Mouse (Mus musculus): ENCODE measurements around the gene Rnase11. TPM values are rescaled to one million over a fixed set of nuclear protein-coding genes. Genes with fewer than 3 reads are reported as not detected.

Rnase11 gene
- polyA plus RNA-seq, 1 experiment from 2014 or later = not detected

GRCm38 (mm10) chr14:51083805-51084204, 33.8 kb upstream of the Rnase11 start:
- 15% methylated on average over 7 of the region's 7 CpGs for WGBS
- no peak for ATAC-seq (replicated peaks; ENCODE audit: extremely low read depth, insufficient read depth, low FRiP score)

GRCm38 (mm10) chr14:51082599-51083581, 32.9 kb upstream of the Rnase11 start:
- peak overlapping the region; percentile 90 for H3K4me2 ChIP-seq (ENCODE audit: low read depth, low read length)
- H3K9me3 ChIP-seq (replicated peaks; ENCODE audit: control insufficient read depth, low read length) = no peaks in the 10 kb centered on the region
- H3K4me3 ChIP-seq (ENCODE audit: low read length) = peak overlapping the region; percentile 73
- H3K4me1 ChIP-seq (ENCODE audit: control insufficient read depth, insufficient read depth, low read length) = 0 out of 2 replicates have a peak, but pooled peaks cover 4% of the 10 kb centered on the region
- peak overlapping the region; percentile 79 for H3K9ac ChIP-seq (ENCODE audit: low read length)
- peak; percentile 78 for ATAC-seq (replicated peaks; ENCODE audit: extremely low read depth, insufficient read depth, low FRiP score)
- peak overlapping the region; percentile 62 for H3K27ac ChIP-seq (ENCODE audit: low read length)
- H3K27me3 ChIP-seq (ENCODE audit: control insufficient read depth, insufficient read depth, low read length) = no peaks in the 10 kb centered on the region
- 3% methylated on average over 39 of the region's 40 CpGs for WGBS
- H3K36me3 ChIP-seq (ENCODE audit: control insufficient read depth, insufficient read depth) = no peaks in the 10 kb centered on the region

More at GRCm38 (mm10) chr14:51083805-51084204, 33.8 kb upstream of the Rnase11 start:
- no peaks in the 10 kb centered on the region for H3K36me3 ChIP-seq (ENCODE audit: control insufficient read depth, insufficient read depth)
- H3K27ac ChIP-seq (ENCODE audit: low read length) = no peak overlapping the region
- peaks cover 6% of the 10 kb centered on the region; the same call in 1 of the 2 replicates for H3K4me1 ChIP-seq (ENCODE audit: control insufficient read depth, insufficient read depth, low read length)
- H3K27me3 ChIP-seq (ENCODE audit: control insufficient read depth, insufficient read depth, low read length) = no peaks in the 10 kb centered on the region
- no peak overlapping the region; the same call in 1 of the 2 replicates for H3K9ac ChIP-seq (ENCODE audit: low read length)
- peak overlapping the region; percentile 90 for H3K4me2 ChIP-seq (ENCODE audit: low read depth, low read length)
- no peaks in the 10 kb centered on the region for H3K9me3 ChIP-seq (replicated peaks; ENCODE audit: control insufficient read depth, low read length)
- peak overlapping the region; percentile 73 for H3K4me3 ChIP-seq (ENCODE audit: low read length)

- WGBS = 80% methylated on average over 2 of the region's 2 CpGs
- ATAC-seq (replicated peaks; ENCODE audit: extremely low read depth, insufficient read depth, low FRiP score) = no peak
- Histone ChIP-seq H3K4me2 (ENCODE audit: low read depth, low read length) (no peak overlapping the region), H3K27me3 (ENCODE audit: control insufficient read depth, insufficient read depth, low read length) (no peaks in the 10 kb centered on the region), H3K27ac (ENCODE audit: low read length) (no peak overlapping the region), H3K4me1 (ENCODE audit: control insufficient read depth, insufficient read depth, low read length) (0 out of 2 replicates have a peak, but pooled peaks cover 4% of the 10 kb centered on the region), H3K9me3 (replicated peaks; ENCODE audit: control insufficient read depth, low read length) (no peaks in the 10 kb centered on the region), H3K36me3 (ENCODE audit: control insufficient read depth, insufficient read depth) (no peaks in the 10 kb centered on the region), H3K4me3 (ENCODE audit: low read length) (no peak overlapping the region), H3K9ac (ENCODE audit: low read length) (no peak overlapping the region)
These were observed 31.1 kb upstream of the Rnase11 start for GRCm38 (mm10) chr14:51081035-51081434.

- no peak overlapping the region for H3K4me3 ChIP-seq (ENCODE audit: low read length)
- no peak overlapping the region for H3K27ac ChIP-seq (ENCODE audit: low read length)
- H3K27me3 ChIP-seq (ENCODE audit: control insufficient read depth, insufficient read depth, low read length) = no peaks in the 10 kb centered on the region
- no peaks in the 10 kb centered on the region for H3K36me3 ChIP-seq (ENCODE audit: control insufficient read depth, insufficient read depth)
- no peaks in the 10 kb centered on the region for H3K9me3 ChIP-seq (replicated peaks; ENCODE audit: control insufficient read depth, low read length)
- no peak overlapping the region for H3K4me2 ChIP-seq (ENCODE audit: low read depth, low read length)
- no peak overlapping the region for H3K9ac ChIP-seq (ENCODE audit: low read length)
- WGBS = 93% methylated on average over 1 of the region's 1 CpGs
- no peak for ATAC-seq (replicated peaks; ENCODE audit: extremely low read depth, insufficient read depth, low FRiP score)
- 0 out of 2 replicates have a peak, but pooled peaks cover 4% of the 10 kb centered on the region for H3K4me1 ChIP-seq (ENCODE audit: control insufficient read depth, insufficient read depth, low read length)
These were observed 29.2 kb upstream of the Rnase11 start for GRCm38 (mm10) chr14:51079180-51079579.

- H3K36me3 ChIP-seq (ENCODE audit: control insufficient read depth, insufficient read depth) = no peaks in the 10 kb centered on the region
- H3K4me3 ChIP-seq (ENCODE audit: low read length) = no peak within 1 kb of the TSS
- no peaks in the 10 kb centered on the region for H3K27me3 ChIP-seq (ENCODE audit: control insufficient read depth, insufficient read depth, low read length)
- H3K27ac ChIP-seq (ENCODE audit: low read length) = no peak within 1 kb of the TSS
- ATAC-seq (replicated peaks; ENCODE audit: extremely low read depth, insufficient read depth, low FRiP score) = no peak
- no peak within 1 kb of the TSS for H3K4me2 ChIP-seq (ENCODE audit: low read depth, low read length)
- no peaks in the 10 kb centered on the region for H3K9me3 ChIP-seq (replicated peaks; ENCODE audit: control insufficient read depth, low read length)
- WGBS = 85% methylated on average over 3 of the region's 3 CpGs
- H3K4me1 ChIP-seq (ENCODE audit: control insufficient read depth, insufficient read depth, low read length) = no peaks in the 10 kb centered on the region
- H3K9ac ChIP-seq (ENCODE audit: low read length) = no peak within 1 kb of the TSS
These were observed 24.4 kb upstream of the Rnase11 start, which contains the start of gene Olfr750 for GRCm38 (mm10) chr14:51074335-51074734. Olfr750 (minus strand) TSS chr14:51074435.

- Histone ChIP-seq H3K9ac (ENCODE audit: low read length) (no peak overlapping the region), H3K27me3 (ENCODE audit: control insufficient read depth, insufficient read depth, low read length) (no peaks in the 10 kb centered on the region), H3K4me2 (ENCODE audit: low read depth, low read length) (no peak overlapping the region), H3K4me3 (ENCODE audit: low read length) (no peak overlapping the region), H3K27ac (ENCODE audit: low read length) (no peak overlapping the region), H3K9me3 (replicated peaks; ENCODE audit: control insufficient read depth, low read length) (no peaks in the 10 kb centered on the region), H3K36me3 (ENCODE audit: control insufficient read depth, insufficient read depth) (no peaks in the 10 kb centered on the region), H3K4me1 (ENCODE audit: control insufficient read depth, insufficient read depth, low read length) (peaks cover 4% of the 10 kb centered on the region; the same call in 1 of the 2 replicates)
- 81% methylated on average over 2 of the region's 2 CpGs for WGBS
- ATAC-seq (replicated peaks; ENCODE audit: extremely low read depth, insufficient read depth, low FRiP score) = no peak
These were observed 19.7 kb upstream of the Rnase11 start for GRCm38 (mm10) chr14:51069617-51070016.

GRCm38 (mm10) chr14:51068956-51069355, 19.0 kb upstream of the Rnase11 start:
- no peak overlapping the region for H3K9ac ChIP-seq (ENCODE audit: low read length)
- H3K9me3 ChIP-seq (replicated peaks; ENCODE audit: control insufficient read depth, low read length) = no peaks in the 10 kb centered on the region
- WGBS = 77% methylated on average over 5 of the region's 5 CpGs
- H3K27me3 ChIP-seq (ENCODE audit: control insufficient read depth, insufficient read depth, low read length) = no peaks in the 10 kb centered on the region
- H3K27ac ChIP-seq (ENCODE audit: low read length) = no peak overlapping the region
- no peak overlapping the region for H3K4me2 ChIP-seq (ENCODE audit: low read depth, low read length)
- no peaks in the 10 kb centered on the region for H3K36me3 ChIP-seq (ENCODE audit: control insufficient read depth, insufficient read depth)
- no peak for ATAC-seq (replicated peaks; ENCODE audit: extremely low read depth, insufficient read depth, low FRiP score)
- peaks cover 4% of the 10 kb centered on the region; the same call in 1 of the 2 replicates for H3K4me1 ChIP-seq (ENCODE audit: control insufficient read depth, insufficient read depth, low read length)
- H3K4me3 ChIP-seq (ENCODE audit: low read length) = no peak overlapping the region

- H3K36me3 ChIP-seq (ENCODE audit: control insufficient read depth, insufficient read depth) = no peaks in the 10 kb centered on the region
- 86% methylated on average over 5 of the region's 5 CpGs for WGBS
These were observed 10.8 kb upstream of the Rnase11 start for GRCm38 (mm10) chr14:51060761-51061160.

GRCm38 (mm10) chr14:51057401-51057831, 7.5 kb upstream of the Rnase11 start, which contains the start of gene Rnase12:
Rnase12 (minus strand) TSS chr14:51057661.
- peak; percentile 66 for ATAC-seq (replicated peaks; ENCODE audit: extremely low read depth, insufficient read depth, low FRiP score)
- H3K36me3 ChIP-seq (ENCODE audit: control insufficient read depth, insufficient read depth) = no peaks in the 10 kb centered on the region
- no peaks in the 10 kb centered on the region for H3K27me3 ChIP-seq (ENCODE audit: control insufficient read depth, insufficient read depth, low read length)
- no peak within 1 kb of the TSS for H3K4me3 ChIP-seq (ENCODE audit: low read length)
- H3K9ac ChIP-seq (ENCODE audit: low read length) = no peak within 1 kb of the TSS
- H3K4me1 ChIP-seq (ENCODE audit: control insufficient read depth, insufficient read depth, low read length) = peaks cover 2% of the 10 kb centered on the region; the same call in 1 of the 2 replicates
- peak within 1 kb of the TSS; percentile 34; the same call in 1 of the 2 replicates for H3K4me2 ChIP-seq (ENCODE audit: low read depth, low read length)
- H3K27ac ChIP-seq (ENCODE audit: low read length) = no peak within 1 kb of the TSS
- WGBS = 31% methylated on average over 9 of the region's 9 CpGs
- no peaks in the 10 kb centered on the region for H3K9me3 ChIP-seq (replicated peaks; ENCODE audit: control insufficient read depth, low read length)

More at GRCm38 (mm10) chr14:51060761-51061160, 10.8 kb upstream of the Rnase11 start:
- Histone ChIP-seq H3K9ac (ENCODE audit: low read length) (no peak overlapping the region), H3K4me1 (ENCODE audit: control insufficient read depth, insufficient read depth, low read length) (peaks cover 2% of the 10 kb centered on the region; the same call in 1 of the 2 replicates), H3K4me2 (ENCODE audit: low read depth, low read length) (no peak overlapping the region), H3K4me3 (ENCODE audit: low read length) (no peak overlapping the region), H3K27ac (ENCODE audit: low read length) (no peak overlapping the region), H3K27me3 (ENCODE audit: control insufficient read depth, insufficient read depth, low read length) (no peaks in the 10 kb centered on the region), H3K9me3 (replicated peaks; ENCODE audit: control insufficient read depth, low read length) (no peaks in the 10 kb centered on the region)
- ATAC-seq (replicated peaks; ENCODE audit: extremely low read depth, insufficient read depth, low FRiP score) = no peak

Data from heart, embryonic 16.5 days (tissue).